Mouse (Mus musculus) lung, postnatal 0 days (tissue): ENCODE data around the gene Ccser1. TPM values are rescaled to one million over a fixed set of nuclear protein-coding genes. Genes with fewer than 3 reads are reported as not detected.
A peak's percentile ranks its signal among the peaks of the same experiment; 100 is the strongest.

Source experiments
- ATAC-seq: fragments of 200-750 bp; cut with Nextera tagmentation; 2 replicates; pipeline ENCODE4 v1.8.0; 2017; ENCODE audit warnings: moderate library complexity
- DNase-seq: peaks from one replicate; pipeline ENCODE4 v3.0.0-alpha.2; 2016; ENCODE audit warnings: low spot score
- H3K27ac ChIP-seq: fragments of 300-500 bp; sonication (generic); 2 replicates; pipeline ENCODE4 v1.5.1; 2014; ENCODE audit warnings: antibody characterized with exemption, mild to moderate bottlenecking, low read length, mixed read lengths
- H3K27me3 ChIP-seq: fragments of 300-500 bp; sonication (generic); replicated peaks from 2 replicates; pipeline ENCODE4 v1.6.1; 2014; ENCODE audit warnings: low read length, mixed read lengths; ENCODE audit not compliant: insufficient read depth
- H3K36me3 ChIP-seq: fragments of 300-500 bp; sonication (generic); 2 replicates; pipeline ENCODE4 v1.6.1; 2014; ENCODE audit warnings: low read length, mixed read lengths; ENCODE audit not compliant: insufficient read depth
- H3K4me1 ChIP-seq: fragments of 300-500 bp; sonication (generic); 2 replicates; pipeline ENCODE4 v1.6.1; 2014; ENCODE audit warnings: antibody characterized with exemption, low read depth, low read length, mixed read lengths; ENCODE audit not compliant: insufficient read depth
- H3K4me2 ChIP-seq: fragments of 300-500 bp; sonication (generic); replicated peaks from 2 replicates; pipeline ENCODE4 v1.6.1; 2014; ENCODE audit warnings: low read depth, mild to moderate bottlenecking, low read length, moderate library complexity, mixed read lengths
- H3K4me3 ChIP-seq: fragments of 300-500 bp; sonication (generic); 2 replicates; pipeline ENCODE4 v1.5.1; 2014; ENCODE audit warnings: low read depth, low read length
- H3K9ac ChIP-seq: fragments of 300-500 bp; sonication (generic); replicated peaks from 2 replicates; pipeline ENCODE4 v1.6.1; 2014; ENCODE audit warnings: low read depth, mild to moderate bottlenecking
- H3K9me3 ChIP-seq: fragments of 300-500 bp; sonication (generic); 2 replicates; pipeline ENCODE4 v1.6.1; 2016; ENCODE audit warnings: low read length, mixed read lengths
- CTCF ChIP-seq: IDR thresholded peaks from 2 replicates; pipeline ENCODE4 v1.5.1; 2016; ENCODE audit warnings: antibody characterized with exemption, mild to moderate bottlenecking
- EP300 ChIP-seq: IDR thresholded peaks from 2 replicates; pipeline ENCODE4 v1.6.1; 2016; ENCODE audit warnings: antibody characterized with exemption, mild to moderate bottlenecking, control low read depth
- WGBS: fragments of 180-500 bp; shearing (Covaris S2); extraction: QIAGEN DNeasy Blood & Tissue Kit; methylation state at CpG from one replicate; pipeline ENCODE4 v1.1.7; 2014; 5-methylcytosine and 5-hydroxymethylcytosine counted together
- polyA plus RNA-seq: library from polyadenylated mRNA; unstranded; fragments of >200 nt; fragmentation: Nextera tagmentation; extraction: Ambion mirVana; gene quantifications from 2 replicates; pipeline ENCODE4 v1.2.1, GENCODE M21; 2015

Gene Ccser1
- polyA plus RNA-seq, 1 experiment from 2014 or later: 7.5 TPM

DNA sequence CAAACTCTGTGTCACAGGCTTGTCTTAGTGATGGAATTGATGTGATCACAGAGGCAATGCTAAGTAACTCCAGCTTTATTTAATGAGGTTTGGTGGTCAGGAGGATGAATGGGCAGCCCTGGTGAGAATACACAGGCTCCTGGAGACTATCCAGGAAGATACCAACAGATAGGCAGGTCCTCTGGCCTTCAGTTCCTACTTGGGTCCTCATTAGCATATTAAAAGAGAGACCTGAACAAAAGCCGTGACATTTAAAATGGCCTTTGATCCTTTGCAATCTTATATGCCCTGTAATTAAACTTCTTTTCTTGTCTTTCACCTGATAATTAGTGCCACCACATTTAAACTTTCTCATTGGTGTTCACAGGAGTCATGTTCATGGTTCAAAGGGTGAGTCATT lies 83.2 kb downstream of the Ccser1 start:
- ATAC-seq: no peak
- TF ChIP-seq EP300 (no peak), CTCF (no peak)
- Histone ChIP-seq H3K27me3 (no peaks in the 10 kb centered on the region), H3K9me3 (no peaks in the 10 kb centered on the region), H3K36me3 (no peaks in the 10 kb centered on the region), H3K9ac (no peak overlapping the region), H3K4me1 (peaks cover 7% of the 10 kb centered on the region; the same call in 1 of the 2 replicates), H3K27ac (no peak overlapping the region), H3K4me3 (no peak overlapping the region), H3K4me2 (no peak overlapping the region)
- WGBS: 50% methylated on average over 1 of the region's 1 CpGs
- DNase-seq: no peak

- DNase-seq (no peak), ATAC-seq (peak; percentile 33; the same call in 1 of the 2 replicates)
- no peak overlapping the region for H3K9ac ChIP-seq
- no peak overlapping the region for H3K4me3 ChIP-seq
- H3K9me3 ChIP-seq: no peaks in the 10 kb centered on the region
- 39% methylated on average over 2 of the region's 2 CpGs for WGBS
- H3K4me1 ChIP-seq: no peaks in the 10 kb centered on the region
- no peak overlapping the region for H3K27ac ChIP-seq
- H3K4me2 ChIP-seq: no peak overlapping the region
- TF ChIP-seq CTCF (no peak), EP300 (no peak)
- H3K36me3 ChIP-seq: no peaks in the 10 kb centered on the region
- H3K27me3 ChIP-seq: no peaks in the 10 kb centered on the region
Observed at GRCm38 (mm10) chr6:61271033-61271432, 90.9 kb downstream of the Ccser1 start.

GRCm38 (mm10) chr6:61273430-61273829 lies 93.3 kb downstream of the Ccser1 start:
- no peak for TF ChIP-seq EP300
- TF ChIP-seq CTCF: no peak
- Histone ChIP-seq H3K27me3 (no peaks in the 10 kb centered on the region), H3K4me2 (no peak overlapping the region), H3K4me1 (no peaks in the 10 kb centered on the region), H3K9ac (no peak overlapping the region), H3K9me3 (no peaks in the 10 kb centered on the region), H3K4me3 (no peak overlapping the region), H3K27ac (no peak overlapping the region), H3K36me3 (no peaks in the 10 kb centered on the region)
- ATAC-seq (no peak), DNase-seq (no peak)
- WGBS: 67% methylated on average over 3 of the region's 3 CpGs

GRCm38 (mm10) chr6:61279506-61279905 lies 99.4 kb downstream of the Ccser1 start:
- H3K9ac ChIP-seq: no peak overlapping the region
- no peaks in the 10 kb centered on the region for H3K9me3 ChIP-seq
- ATAC-seq (peak; percentile 26), DNase-seq (peak; percentile 28)
- WGBS: 25% methylated on average over 7 of the region's 7 CpGs
- TF ChIP-seq CTCF (no peak), EP300 (no peak)
- no peak overlapping the region for H3K4me3 ChIP-seq
- no peak overlapping the region for H3K27ac ChIP-seq
- no peak overlapping the region for H3K4me2 ChIP-seq
- H3K27me3 ChIP-seq: no peaks in the 10 kb centered on the region
- no peaks in the 10 kb centered on the region for H3K36me3 ChIP-seq
- no peaks in the 10 kb centered on the region for H3K4me1 ChIP-seq

DNA sequence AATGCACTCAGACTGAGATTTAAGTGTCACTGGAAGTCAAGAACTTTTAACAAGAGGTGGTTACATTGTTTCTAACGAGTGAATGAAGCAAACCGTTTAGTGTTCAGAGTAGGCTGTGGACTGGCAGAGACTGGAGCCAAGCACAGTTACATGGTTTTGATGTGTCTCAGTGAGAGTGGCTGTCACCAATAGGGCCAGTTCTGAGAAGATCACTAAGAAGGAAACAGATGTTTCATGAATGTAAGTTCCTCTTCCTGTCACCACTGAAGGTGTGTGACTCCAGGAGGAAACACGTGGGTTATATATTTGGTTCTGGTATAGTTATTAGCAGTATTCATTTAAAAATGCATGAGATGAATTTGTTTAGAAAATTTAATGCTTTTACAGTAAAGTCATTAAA lies 112.8 kb downstream of the Ccser1 start:
- 22% methylated on average over 3 of the region's 3 CpGs for WGBS
- DNase-seq (no peak), ATAC-seq (peak; percentile 17; the same call in 1 of the 2 replicates)

GRCm38 (mm10) chr6:61295535-61295934 lies 115.4 kb downstream of the Ccser1 start:
- no peak for TF ChIP-seq CTCF
- TF ChIP-seq EP300: no peak
- 23% methylated on average over 4 of the region's 4 CpGs for WGBS
- Histone ChIP-seq H3K4me1 (no peaks in the 10 kb centered on the region), H3K27me3 (no peaks in the 10 kb centered on the region), H3K27ac (no peak overlapping the region), H3K9ac (no peak overlapping the region), H3K4me3 (no peak overlapping the region), H3K36me3 (no peaks in the 10 kb centered on the region), H3K4me2 (no peak overlapping the region; the same call in 1 of the 2 replicates), H3K9me3 (no peaks in the 10 kb centered on the region)
- no peak for DNase-seq
- ATAC-seq: no peak

More for the DNA sequence above, 112.8 kb downstream of the Ccser1 start:
- H3K27ac ChIP-seq: no peak overlapping the region
- no peaks in the 10 kb centered on the region for H3K9me3 ChIP-seq
- no peak overlapping the region for H3K9ac ChIP-seq
- H3K4me1 ChIP-seq: no peaks in the 10 kb centered on the region
- no peak overlapping the region for H3K4me3 ChIP-seq
- no peak for TF ChIP-seq CTCF
- TF ChIP-seq EP300: no peak
- H3K27me3 ChIP-seq: no peaks in the 10 kb centered on the region
- H3K36me3 ChIP-seq: no peaks in the 10 kb centered on the region
- no peak overlapping the region for H3K4me2 ChIP-seq
